Mouse (Mus musculus) bone marrow macrophage, adult 2 months (primary cell): ENCODE data around the gene Mss51. TPM values are rescaled to one million over a fixed set of nuclear protein-coding genes. Genes with fewer than 3 reads are reported as not detected.

Source experiments
- H3K27ac ChIP-seq: 2 replicates; pipeline ENCODE4 v1.5.1; 2012; ENCODE audit warnings: low read depth, low read length; ENCODE audit not compliant: insufficient read depth
- H3K4me1 ChIP-seq: 2 replicates; pipeline ENCODE4 v1.6.1; 2012; ENCODE audit warnings: low read length; ENCODE audit not compliant: control insufficient read depth, insufficient read depth
- H3K4me3 ChIP-seq: 2 replicates; pipeline ENCODE4 v1.5.1; 2012; ENCODE audit warnings: mild to moderate bottlenecking, low read length, moderate library complexity; ENCODE audit not compliant: insufficient read depth
- CTCF ChIP-seq: IDR thresholded peaks from 2 replicates; pipeline ENCODE4 v1.5.1; 2012; ENCODE audit warnings: low read depth, mild to moderate bottlenecking, low read length, moderate library complexity
- POLR2A ChIP-seq: IDR thresholded peaks from 2 replicates; pipeline ENCODE4 v1.6.1; 2012; ENCODE audit warnings: mild to moderate bottlenecking, low read depth, low read length, borderline replicate concordance
- polyA plus RNA-seq: library from polyadenylated mRNA; stranded (reverse); fragments of >200 nt; gene quantifications from 2 replicates; pipeline ENCODE4 v1.2.4, GENCODE M21; 2012; ENCODE audit not compliant: missing spikeins, insufficient read depth, insufficient read length

Mss51 gene
- 1.9 and 2.4 TPM in 2 replicates for polyA plus RNA-seq

GRCm38 (mm10) chr14:20496603-20497002 is at the start of gene Mss51:
Gene Mss51, minus strand, starts transcription at chr14:20496901.
- Histone ChIP-seq H3K4me1 (no peaks in the 10 kb centered on the region), H3K4me3 (no peak within 1 kb of the TSS), H3K27ac (no peak within 1 kb of the TSS)
- TF ChIP-seq CTCF: no peak
- TF ChIP-seq POLR2A: no peak

- TF ChIP-seq POLR2A: no peak
- no peak for TF ChIP-seq CTCF
- peak within 1 kb of the TSS; percentile 92 for H3K4me3 ChIP-seq
- H3K4me1 ChIP-seq: peaks cover 9% of the 10 kb centered on the region
- peak within 1 kb of the TSS; percentile 96 for H3K27ac ChIP-seq
These were observed 49.7 kb upstream of the Mss51 start, which contains the start of gene Ppp3cb for GRCm38 (mm10) chr14:20546415-20546814. Gene Ppp3cb, minus strand, starts transcription at chr14:20546573.

- peak overlapping the region; percentile 96 for H3K27ac ChIP-seq
- H3K4me3 ChIP-seq: peak overlapping the region; percentile 92
- TF ChIP-seq CTCF: no peak
- peak; percentile 76 for TF ChIP-seq POLR2A
- peaks cover 10% of the 10 kb centered on the region for H3K4me1 ChIP-seq
These were observed 49.0 kb upstream of the Mss51 start for GRCm38 (mm10) chr14:20545529-20546331.

DNA sequence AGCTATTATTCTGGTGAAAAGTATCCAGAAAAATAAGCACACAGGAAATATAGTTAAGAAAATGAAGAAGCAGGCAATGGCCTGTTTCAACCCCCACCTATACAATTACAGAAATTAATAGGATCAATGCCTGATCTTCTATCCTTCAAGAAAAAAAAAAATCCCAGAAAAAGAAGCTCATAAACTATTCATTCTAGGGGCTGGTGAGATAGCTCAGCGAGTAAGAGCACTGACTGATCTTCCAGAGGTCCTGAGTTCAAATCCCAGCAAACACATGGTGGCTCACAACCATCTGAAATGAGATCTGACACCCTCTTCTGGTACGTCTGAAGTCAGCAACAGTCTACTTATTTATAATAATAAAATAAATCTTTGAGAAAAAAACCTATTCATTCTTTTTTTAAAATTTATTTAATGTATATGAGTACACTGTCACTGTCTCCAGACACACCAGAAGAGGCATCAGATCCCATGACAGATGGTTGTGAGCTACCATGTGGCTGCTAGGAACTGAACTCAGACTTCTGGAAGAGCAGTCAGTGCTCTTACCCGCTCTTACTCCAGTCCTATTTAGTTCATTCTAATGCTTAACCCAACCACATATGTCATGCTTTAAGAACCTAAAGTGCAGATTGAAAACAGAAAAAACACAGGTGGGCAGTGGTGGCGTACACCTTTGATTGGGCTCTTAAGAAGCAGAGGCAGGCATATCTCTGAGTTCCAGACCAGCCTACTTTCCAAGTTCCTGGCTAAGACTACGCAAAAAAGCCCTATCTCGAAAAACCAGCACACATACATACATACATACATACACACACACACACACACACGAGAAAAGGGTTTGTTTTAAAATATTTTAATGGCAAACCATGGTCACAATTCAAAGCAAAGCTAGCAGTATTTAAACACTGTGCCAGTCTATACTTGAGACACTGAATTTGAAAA is 48.0 kb upstream of the Mss51 start:
- TF ChIP-seq POLR2A (no peak), CTCF (no peak)
- Histone ChIP-seq H3K4me1 (peaks cover 13% of the 10 kb centered on the region), H3K4me3 (peak overlapping the region; percentile 50), H3K27ac (0 out of 2 replicates have a peak overlapping the region, but pooled peaks have one; percentile 2)

- Histone ChIP-seq H3K4me3 (no peak overlapping the region), H3K27ac (no peak overlapping the region), H3K4me1 (peaks cover under 1% of the 10 kb centered on the region; the same call in 1 of the 2 replicates)
- no peak for TF ChIP-seq CTCF
- no peak for TF ChIP-seq POLR2A
These were observed 32.9 kb upstream of the Mss51 start for GRCm38 (mm10) chr14:20529643-20530042.

DNA sequence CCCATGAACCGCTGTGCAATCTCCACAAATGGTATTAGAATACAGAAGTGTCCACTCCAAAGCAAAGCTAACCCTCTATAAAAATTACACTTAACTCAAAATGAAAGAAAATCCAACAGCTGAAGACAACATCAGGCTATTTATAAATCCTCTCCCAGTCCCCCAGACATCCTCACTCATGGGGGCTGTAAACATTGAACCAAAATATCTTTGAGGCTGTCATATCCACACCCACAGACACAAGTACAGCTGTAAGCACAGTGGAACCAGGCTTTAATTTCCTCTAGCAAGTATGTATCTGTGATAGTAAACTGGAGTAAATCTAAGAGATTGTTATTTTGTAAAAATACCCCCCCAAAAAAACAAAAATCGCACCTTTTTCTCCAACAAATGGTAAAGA is 23.5 kb upstream of the Mss51 start:
- no peak for TF ChIP-seq CTCF
- no peaks in the 10 kb centered on the region for H3K4me1 ChIP-seq
- H3K27ac ChIP-seq: no peak overlapping the region
- no peak overlapping the region for H3K4me3 ChIP-seq

DNA sequence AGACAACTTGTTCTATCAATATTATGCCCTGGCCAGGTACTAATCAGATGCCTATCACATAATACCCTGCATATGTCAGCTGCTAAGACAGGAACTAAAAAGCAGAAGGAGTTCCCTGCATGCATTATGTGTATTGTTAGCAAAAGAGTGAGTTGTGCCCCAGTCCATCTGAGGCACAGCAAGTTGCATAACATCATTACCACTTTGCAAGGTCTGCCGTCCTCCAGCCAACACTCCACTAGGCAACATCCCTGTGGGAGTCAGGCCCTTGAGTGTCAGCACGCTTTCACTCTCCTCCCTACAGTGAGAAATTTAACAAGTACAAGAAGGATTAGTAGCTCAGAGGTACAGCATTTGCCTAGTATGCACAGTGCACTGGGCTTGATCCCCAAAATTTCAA is 11.7 kb upstream of the Mss51 start:
- Histone ChIP-seq H3K4me3 (no peak overlapping the region), H3K4me1 (peaks cover 12% of the 10 kb centered on the region), H3K27ac (peak overlapping the region; percentile 27; the same call in 1 of the 2 replicates)
- TF ChIP-seq CTCF (no peak), POLR2A (no peak)

GRCm38 (mm10) chr14:20502966-20503365 is 6.3 kb upstream of the Mss51 start:
- Histone ChIP-seq H3K27ac (no peak overlapping the region), H3K4me1 (peaks cover 6% of the 10 kb centered on the region), H3K4me3 (no peak overlapping the region)
- TF ChIP-seq CTCF: no peak
- TF ChIP-seq POLR2A: no peak

GRCm38 (mm10) chr14:20499982-20500381 is 3.3 kb upstream of the Mss51 start:
- Histone ChIP-seq H3K4me3 (no peak overlapping the region), H3K27ac (no peak overlapping the region), H3K4me1 (peaks cover 6% of the 10 kb centered on the region)
- TF ChIP-seq POLR2A: no peak
- no peak for TF ChIP-seq CTCF

- H3K4me1 ChIP-seq: no peaks in the 10 kb centered on the region
- H3K27ac ChIP-seq: no peak overlapping the region
- no peak overlapping the region for H3K4me3 ChIP-seq
- TF ChIP-seq POLR2A: no peak
- no peak for TF ChIP-seq CTCF
These were observed 10.7 kb downstream of the Mss51 start for GRCm38 (mm10) chr14:20486031-20486430.
